Mouse (Mus musculus) central nervous system, embryonic 14 days (tissue): ENCODE measurements around the gene Sh3bp4. TPM values are rescaled to one million over a fixed set of nuclear protein-coding genes. Genes with fewer than 3 reads are reported as not detected.

Experiments used
- polyA plus RNA-seq: library from polyadenylated mRNA; depleted of rRNA; stranded (reverse); fragments of >200 nt; gene quantifications from 2 replicates; pipeline ENCODE4 v1.2.3, GENCODE M21; 2012; rRNA removed

Gene Sh3bp4
- polyA plus RNA-seq = 16.1 and 16.8 TPM in 2 replicates

DNA sequence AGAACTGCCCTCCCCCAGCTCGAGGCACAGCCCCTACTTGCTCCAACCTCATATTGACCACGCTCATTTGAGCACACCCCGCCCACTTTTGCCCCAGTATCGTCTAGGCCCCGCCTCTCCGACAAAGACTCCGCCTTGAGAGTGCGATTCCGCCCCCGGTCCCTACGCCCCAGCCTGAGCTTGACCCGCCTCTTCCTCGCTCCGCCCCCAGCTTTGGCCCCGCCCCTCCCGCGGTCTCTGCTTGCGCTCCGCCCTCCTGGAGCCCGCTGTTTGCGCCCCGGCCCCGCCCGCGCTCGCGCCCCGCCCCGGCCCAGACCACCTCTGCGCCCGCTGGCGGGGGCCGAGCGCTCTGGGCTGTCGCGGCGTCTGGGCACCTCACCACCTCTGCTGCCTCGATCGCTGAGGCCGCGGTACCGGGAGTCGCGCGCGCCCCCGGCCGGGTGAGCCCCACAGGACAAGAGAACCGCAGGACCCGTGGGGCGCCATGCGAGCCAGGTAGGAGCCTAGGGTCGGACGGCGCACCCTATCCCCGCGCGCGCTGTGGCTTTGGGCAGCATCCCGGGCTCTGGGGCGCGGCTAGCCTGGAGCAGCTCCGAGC lies at the start of gene Sh3bp4:
Sh3bp4 (plus strand) TSS at position 313 of the 598 bp plus-strand sequence.

